Mouse (Mus musculus): ENCODE measurements around the gene Neurl2. TPM values are rescaled to one million over a fixed set of nuclear protein-coding genes. Genes with fewer than 3 reads are reported as not detected.
A peak's percentile ranks its signal among the peaks of the same experiment; 100 is the strongest.

Gene Neurl2
- polyA plus RNA-seq, 1 experiment from 2014 or later = 9.0 TPM

DNA sequence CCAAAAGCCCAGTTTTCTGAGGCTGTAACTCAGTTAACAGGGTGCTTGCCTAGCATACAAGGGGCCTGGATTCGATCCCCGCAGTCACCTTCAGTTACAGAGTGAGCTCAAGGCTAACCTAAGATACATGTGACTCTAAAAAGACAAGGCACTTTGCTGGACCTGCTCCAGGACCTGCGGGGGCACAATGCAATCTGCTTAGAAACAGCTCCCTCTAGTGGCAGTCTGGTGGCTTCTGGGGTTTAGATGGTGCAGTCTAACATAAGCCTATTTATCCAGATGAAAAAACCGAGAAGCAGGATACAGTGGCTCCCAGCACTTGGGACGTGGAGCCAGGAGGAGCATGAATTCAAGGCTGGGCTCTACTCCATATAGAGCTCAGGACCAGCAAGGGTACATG, 39.0 kb downstream of the Neurl2 start:
- Histone ChIP-seq H3K4me1 (no peaks in the 10 kb centered on the region), H3K27ac (replicated peaks) (no peak overlapping the region), H3K27me3 (no peaks in the 10 kb centered on the region), H3K4me3 (replicated peaks) (no peak overlapping the region), H3K36me3 (peaks cover 76% of the 10 kb centered on the region), H3K4me2 (replicated peaks) (no peak overlapping the region), H3K9me3 (replicated peaks) (no peaks in the 10 kb centered on the region), H3K9ac (no peak overlapping the region)
- ATAC-seq (ENCODE audit: insufficient number of reproducible peaks, low FRiP score, low TSS enrichment, low read depth) = 0 out of 2 replicates have a peak, but pooled peaks have one; percentile 45
- WGBS = 30% methylated on average over 5 of the region's 5 CpGs

GRCm38 (mm10) chr2:164793772-164794171, 39.5 kb downstream of the Neurl2 start:
- H3K4me2 ChIP-seq (replicated peaks) = no peak overlapping the region
- no peaks in the 10 kb centered on the region for H3K9me3 ChIP-seq (replicated peaks)
- ATAC-seq (ENCODE audit: insufficient number of reproducible peaks, low FRiP score, low TSS enrichment, low read depth) = no peak
- H3K4me1 ChIP-seq = peaks cover 3% of the 10 kb centered on the region; the same call in 1 of the 2 replicates
- WGBS = 81% methylated on average over 2 of the region's 2 CpGs
- H3K36me3 ChIP-seq = peaks cover 73% of the 10 kb centered on the region
- no peaks in the 10 kb centered on the region for H3K27me3 ChIP-seq
- H3K9ac ChIP-seq = no peak overlapping the region
- H3K4me3 ChIP-seq (replicated peaks) = no peak overlapping the region
- H3K27ac ChIP-seq (replicated peaks) = no peak overlapping the region

- Histone ChIP-seq H3K4me2 (replicated peaks) (no peak overlapping the region), H3K4me3 (replicated peaks) (no peak overlapping the region), H3K36me3 (peaks cover 69% of the 10 kb centered on the region), H3K27me3 (no peaks in the 10 kb centered on the region), H3K27ac (replicated peaks) (no peak overlapping the region), H3K9ac (no peak overlapping the region), H3K9me3 (replicated peaks) (no peaks in the 10 kb centered on the region), H3K4me1 (peaks cover 8% of the 10 kb centered on the region; the same call in 1 of the 2 replicates)
- no peak for ATAC-seq (ENCODE audit: insufficient number of reproducible peaks, low FRiP score, low TSS enrichment, low read depth)
- 80% methylated on average over 3 of the region's 3 CpGs for WGBS
Observed at GRCm38 (mm10) chr2:164793236-164793635, 40.0 kb downstream of the Neurl2 start.

DNA sequence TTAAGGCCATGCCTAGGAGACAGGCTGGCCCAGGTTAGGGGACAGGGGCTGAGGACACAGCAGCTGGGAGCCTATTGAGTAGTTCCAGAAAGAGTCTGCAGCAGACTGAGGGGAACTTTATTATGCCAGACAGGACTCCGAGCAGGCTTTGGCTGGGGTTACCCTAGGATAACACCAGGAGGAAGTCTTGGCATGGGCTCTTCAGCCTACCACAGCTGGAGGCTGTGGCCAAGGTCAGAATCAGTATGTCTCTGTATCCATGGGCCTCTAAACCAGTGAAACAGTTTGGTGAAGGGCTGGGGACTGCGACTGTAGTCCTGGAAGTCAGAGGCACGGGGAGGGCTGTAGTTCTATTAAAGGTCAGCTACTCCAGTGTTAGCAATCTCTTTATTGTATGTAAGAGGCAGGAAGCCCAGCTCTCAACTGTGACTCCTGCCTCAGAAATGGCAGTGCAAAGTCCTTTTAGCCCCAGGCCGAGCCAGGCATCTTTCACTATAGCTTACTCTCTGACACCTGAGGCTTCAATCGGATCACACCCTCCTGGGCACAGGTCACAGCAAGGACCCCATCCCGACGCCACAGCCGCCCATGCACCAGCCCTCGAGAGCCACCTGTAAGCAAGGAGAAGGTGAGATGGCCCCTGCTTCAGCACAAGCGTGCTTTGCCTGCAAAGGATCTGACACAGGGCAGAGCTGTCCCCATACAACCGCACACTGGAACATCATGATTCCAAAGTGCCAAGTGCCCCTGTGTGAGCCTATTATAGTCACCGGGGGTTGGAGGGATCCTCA, 40.7 kb downstream of the Neurl2 start:
- Histone ChIP-seq H3K36me3 (peaks cover 65% of the 10 kb centered on the region), H3K4me1 (peaks cover 12% of the 10 kb centered on the region), H3K9me3 (replicated peaks) (no peaks in the 10 kb centered on the region), H3K4me2 (replicated peaks) (no peak overlapping the region), H3K27ac (replicated peaks) (no peak overlapping the region), H3K9ac (no peak overlapping the region), H3K4me3 (replicated peaks) (no peak overlapping the region), H3K27me3 (no peaks in the 10 kb centered on the region)
- 90% methylated on average over 12 of the region's 12 CpGs for WGBS
- ATAC-seq (ENCODE audit: insufficient number of reproducible peaks, low FRiP score, low TSS enrichment, low read depth) = no peak

DNA sequence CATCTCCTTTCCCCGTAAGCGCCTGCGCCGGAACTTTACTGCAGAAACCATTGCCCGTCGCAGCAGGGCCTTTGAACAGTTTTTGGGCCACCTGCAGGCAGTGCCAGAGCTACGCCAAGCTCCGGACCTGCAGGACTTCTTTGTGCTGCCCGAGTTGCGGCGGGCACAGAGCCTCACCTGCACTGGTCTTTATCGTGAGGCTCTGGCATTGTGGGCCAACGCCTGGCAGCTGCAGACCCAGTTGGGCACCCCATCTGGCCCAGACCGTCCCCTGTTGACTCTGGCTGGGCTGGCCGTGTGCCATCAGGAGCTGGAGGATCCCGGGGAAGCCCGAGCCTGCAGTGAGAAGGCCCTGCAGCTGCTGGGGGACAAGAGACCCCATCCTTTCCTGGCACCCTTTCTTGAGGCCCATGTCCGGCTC, 41.4 kb downstream of the Neurl2 start:
- H3K27me3 ChIP-seq = no peaks in the 10 kb centered on the region
- no peak overlapping the region for H3K4me3 ChIP-seq (replicated peaks)
- H3K27ac ChIP-seq (replicated peaks) = no peak overlapping the region
- H3K4me1 ChIP-seq = peaks cover 20% of the 10 kb centered on the region
- H3K4me2 ChIP-seq (replicated peaks) = no peak overlapping the region
- H3K9ac ChIP-seq = no peak overlapping the region
- H3K36me3 ChIP-seq = peaks cover 62% of the 10 kb centered on the region
- WGBS = 91% methylated on average over 18 of the region's 18 CpGs
- no peak for ATAC-seq (ENCODE audit: insufficient number of reproducible peaks, low FRiP score, low TSS enrichment, low read depth)
- H3K9me3 ChIP-seq (replicated peaks) = no peaks in the 10 kb centered on the region

DNA sequence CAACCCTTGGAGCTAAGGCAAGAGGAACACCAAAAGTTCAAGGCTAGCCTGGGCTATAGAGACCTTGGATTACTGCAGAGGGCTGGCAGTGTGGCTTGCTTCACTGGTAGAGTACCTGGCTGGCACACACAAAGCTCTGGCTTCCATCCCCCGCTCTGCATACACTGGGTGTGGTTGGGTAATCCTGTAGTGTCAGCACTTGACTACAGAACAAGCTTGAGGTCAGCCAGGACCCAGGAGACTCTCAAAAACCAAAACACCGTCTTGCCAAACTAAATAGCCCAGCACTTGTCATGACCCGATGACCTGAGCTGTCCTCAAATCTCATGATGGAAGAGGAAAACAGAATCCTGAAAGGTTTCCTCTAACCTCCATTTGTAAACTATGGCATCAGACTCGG, 42.8 kb downstream of the Neurl2 start:
- WGBS = 79% methylated on average over 4 of the region's 4 CpGs
- no peak overlapping the region for H3K27ac ChIP-seq (replicated peaks)
- H3K27me3 ChIP-seq = no peaks in the 10 kb centered on the region
- no peaks in the 10 kb centered on the region for H3K9me3 ChIP-seq (replicated peaks)
- ATAC-seq (ENCODE audit: insufficient number of reproducible peaks, low FRiP score, low TSS enrichment, low read depth) = no peak
- peaks cover 48% of the 10 kb centered on the region for H3K36me3 ChIP-seq
- H3K4me1 ChIP-seq = peaks cover 24% of the 10 kb centered on the region
- H3K4me3 ChIP-seq (replicated peaks) = no peak overlapping the region
- H3K9ac ChIP-seq = no peak overlapping the region
- H3K4me2 ChIP-seq (replicated peaks) = no peak overlapping the region

DNA sequence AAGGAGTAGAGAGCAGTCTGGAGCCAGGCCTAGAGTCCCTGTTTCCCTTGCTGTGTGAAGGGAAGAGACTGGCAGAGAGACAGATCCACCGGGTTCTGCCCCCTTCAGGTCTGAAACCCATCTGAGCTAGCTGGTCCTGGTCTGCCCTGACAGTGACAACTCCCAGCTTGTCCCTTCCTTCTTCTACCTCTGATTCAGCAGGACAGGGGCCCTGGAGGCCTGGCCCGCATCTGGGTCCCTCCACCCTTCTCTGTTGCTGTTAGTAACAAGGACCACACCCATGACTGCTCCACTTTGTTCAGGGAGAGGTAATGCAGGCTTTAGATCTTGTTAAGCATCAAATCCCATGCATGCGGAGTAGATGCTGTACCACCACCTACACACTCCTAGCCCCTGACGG, 44.8 kb downstream of the Neurl2 start:
- Histone ChIP-seq H3K4me3 (replicated peaks) (no peak overlapping the region), H3K4me2 (replicated peaks) (no peak overlapping the region), H3K27ac (replicated peaks) (no peak overlapping the region), H3K4me1 (peaks cover 33% of the 10 kb centered on the region), H3K9ac (no peak overlapping the region), H3K36me3 (peaks cover 34% of the 10 kb centered on the region), H3K9me3 (replicated peaks) (no peaks in the 10 kb centered on the region), H3K27me3 (no peaks in the 10 kb centered on the region)
- 58% methylated on average over 4 of the region's 4 CpGs for WGBS
- no peak for ATAC-seq (ENCODE audit: insufficient number of reproducible peaks, low FRiP score, low TSS enrichment, low read depth)

GRCm38 (mm10) chr2:164787779-164788178, 45.5 kb downstream of the Neurl2 start:
- no peak overlapping the region for H3K27ac ChIP-seq (replicated peaks)
- 62% methylated on average over 10 of the region's 10 CpGs for WGBS
- H3K27me3 ChIP-seq = no peaks in the 10 kb centered on the region
- peaks cover 29% of the 10 kb centered on the region for H3K36me3 ChIP-seq
- no peak overlapping the region for H3K9ac ChIP-seq
- ATAC-seq (ENCODE audit: insufficient number of reproducible peaks, low FRiP score, low TSS enrichment, low read depth) = no peak
- peak overlapping the region; percentile 79; the same call in 1 of the 2 replicates for H3K4me2 ChIP-seq (replicated peaks)
- H3K4me1 ChIP-seq = peaks cover 33% of the 10 kb centered on the region
- no peak overlapping the region for H3K4me3 ChIP-seq (replicated peaks)
- no peaks in the 10 kb centered on the region for H3K9me3 ChIP-seq (replicated peaks)

GRCm38 (mm10) chr2:164787032-164787431, 46.2 kb downstream of the Neurl2 start:
- peak overlapping the region; percentile 79 for H3K4me2 ChIP-seq (replicated peaks)
- peaks cover 33% of the 10 kb centered on the region for H3K4me1 ChIP-seq
- WGBS = 79% methylated on average over 3 of the region's 3 CpGs
- ATAC-seq (ENCODE audit: insufficient number of reproducible peaks, low FRiP score, low TSS enrichment, low read depth) = no peak
- peaks cover 21% of the 10 kb centered on the region for H3K36me3 ChIP-seq
- peak overlapping the region; percentile 70 for H3K4me3 ChIP-seq (replicated peaks)
- H3K9me3 ChIP-seq (replicated peaks) = no peaks in the 10 kb centered on the region
- H3K27ac ChIP-seq (replicated peaks) = no peak overlapping the region
- no peaks in the 10 kb centered on the region for H3K27me3 ChIP-seq
- 0 out of 2 replicates have a peak overlapping the region, but pooled peaks have one; percentile 85 for H3K9ac ChIP-seq

GRCm38 (mm10) chr2:164786388-164786885, 46.8 kb downstream of the Neurl2 start:
- peaks cover 33% of the 10 kb centered on the region for H3K4me1 ChIP-seq
- H3K4me3 ChIP-seq (replicated peaks) = peak overlapping the region; percentile 70
- no peak for ATAC-seq (ENCODE audit: insufficient number of reproducible peaks, low FRiP score, low TSS enrichment, low read depth)
- no peaks in the 10 kb centered on the region for H3K9me3 ChIP-seq (replicated peaks)
- H3K4me2 ChIP-seq (replicated peaks) = peak overlapping the region; percentile 79
- H3K27me3 ChIP-seq = no peaks in the 10 kb centered on the region
- peak overlapping the region; percentile 92 for H3K27ac ChIP-seq (replicated peaks)
- WGBS = 9% methylated on average over 15 of the region's 15 CpGs
- H3K36me3 ChIP-seq = peaks cover 15% of the 10 kb centered on the region
- peak overlapping the region; percentile 85 for H3K9ac ChIP-seq

DNA sequence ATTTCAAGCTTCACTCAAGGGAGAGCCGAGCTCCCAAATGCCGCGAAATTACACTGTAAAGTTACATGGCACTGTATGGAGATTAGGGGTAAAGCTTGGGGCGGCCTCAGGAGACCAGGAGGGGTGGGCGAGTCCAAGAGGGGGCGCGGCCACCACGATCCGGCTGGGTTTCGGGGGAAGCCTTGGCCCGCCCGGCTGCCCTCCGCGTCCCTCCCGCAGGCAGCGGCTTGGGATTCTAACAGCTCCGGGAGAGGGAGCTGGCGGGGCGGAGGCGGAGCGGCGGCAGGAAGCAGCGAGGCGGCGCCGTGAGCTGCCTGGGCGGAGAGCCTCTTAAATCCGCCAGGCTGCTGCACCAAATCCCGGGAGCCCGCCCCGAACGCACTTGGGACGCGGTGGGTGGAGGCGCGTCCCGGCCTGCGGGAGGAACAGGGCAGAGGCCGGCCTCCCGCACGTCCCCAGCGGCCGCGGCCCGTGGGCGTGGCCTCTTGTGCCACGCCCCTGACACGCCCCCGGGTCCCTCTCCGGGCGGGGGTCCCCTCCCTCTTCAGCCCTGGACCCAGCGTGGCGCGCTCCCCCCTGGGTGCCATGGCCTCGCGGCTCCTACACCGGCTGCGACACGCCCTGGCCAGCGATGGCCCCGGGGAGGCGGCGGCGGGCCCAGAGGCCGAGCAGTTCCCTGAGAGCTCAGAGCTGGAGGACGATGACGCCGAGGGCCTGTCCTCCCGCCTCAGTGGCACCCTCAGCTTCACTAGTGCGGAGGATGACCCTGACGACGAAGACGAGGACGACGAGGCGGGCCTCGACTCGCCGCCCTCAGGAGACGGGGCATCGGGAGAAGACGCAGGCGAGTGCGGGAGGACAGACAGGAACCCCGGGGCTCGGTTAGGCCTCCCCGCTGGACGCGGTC, 47.5 kb downstream of the Neurl2 start, which contains the start of gene Snx21:
TSS of gene Snx21 (plus strand) at position 343 of the 907 bp plus-strand sequence.
- WGBS = under 1% methylated on average over 86 of the region's 89 CpGs
- Histone ChIP-seq H3K27me3 (no peaks in the 10 kb centered on the region), H3K9me3 (replicated peaks) (no peaks in the 10 kb centered on the region), H3K4me2 (replicated peaks) (peak within 1 kb of the TSS; percentile 79), H3K4me3 (replicated peaks) (peak within 1 kb of the TSS; percentile 70), H3K9ac (peak within 1 kb of the TSS; percentile 85), H3K4me1 (peaks cover 33% of the 10 kb centered on the region), H3K36me3 (peaks cover 8% of the 10 kb centered on the region), H3K27ac (replicated peaks) (peak within 1 kb of the TSS; percentile 92)
- ATAC-seq (ENCODE audit: insufficient number of reproducible peaks, low FRiP score, low TSS enrichment, low read depth) = peak; percentile 92
